Mouse (Mus musculus) mammary gland, adult 2 months (tissue): ENCODE data around the gene Stab2. TPM values are rescaled to one million over a fixed set of nuclear protein-coding genes. Genes with fewer than 3 reads are reported as not detected.

Source experiments
- polyA plus RNA-seq: library from polyadenylated mRNA; depleted of rRNA; stranded (reverse); fragments of >200 nt; gene quantifications from 2 replicates; pipeline ENCODE4 v1.2.3, GENCODE M21; 2012; ENCODE audit warnings: low replicate concordance; rRNA removed

Gene Stab2
- 8.3 and 12.6 TPM in 2 replicates for polyA plus RNA-seq

DNA sequence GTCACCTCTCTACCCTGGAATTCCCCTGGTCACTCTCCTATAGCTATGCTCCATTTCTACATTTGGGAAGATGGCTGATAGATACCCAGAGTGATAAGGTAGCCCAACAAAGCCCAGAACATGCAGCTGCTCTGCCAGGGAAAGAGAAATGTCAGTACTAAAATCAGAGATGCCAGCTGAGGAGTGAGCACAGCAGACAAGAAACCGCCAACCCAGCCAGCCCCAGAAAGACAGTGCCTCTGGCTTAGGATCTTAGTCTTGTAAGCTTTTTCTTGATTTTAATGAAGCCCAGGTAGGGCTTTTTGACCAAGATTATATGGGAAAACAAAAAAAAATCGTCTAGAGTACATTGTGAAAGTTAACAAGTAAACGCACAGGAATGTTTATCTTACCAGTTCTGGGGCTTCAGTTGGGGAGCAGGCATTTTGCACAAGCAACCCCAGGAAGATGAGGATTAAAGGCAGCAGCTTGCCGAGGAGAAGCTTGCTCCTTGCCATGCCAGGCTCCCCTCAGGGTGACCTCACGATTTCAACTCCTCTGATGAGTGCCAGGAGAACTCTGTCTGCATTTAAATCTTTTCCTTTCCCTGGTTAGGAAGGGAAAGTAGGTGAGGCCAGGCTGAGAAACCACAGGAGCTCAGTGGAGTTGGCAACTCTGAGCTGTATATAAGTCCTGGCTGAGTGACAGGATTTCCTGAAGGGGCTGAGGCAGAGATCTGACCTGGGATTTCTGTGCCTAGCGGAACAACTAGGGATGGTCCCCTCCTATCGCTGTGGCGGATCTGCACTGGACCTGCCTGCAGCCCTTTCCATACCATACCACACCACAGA is at the start of gene Stab2:
Gene Stab2 (minus strand): TSS at position 641 of the 830 bp plus-strand sequence.

Other genes with a start within 250 kb of the Stab2 start
- not detected in 2 replicates for gene Gm49358, start 244.1 kb downstream of the Stab2 start, polyA plus RNA-seq
- gene Nt5dc3, start 229.0 kb downstream of the Stab2 start, polyA plus RNA-seq = 6.1 and 11.8 TPM in 2 replicates
- gene 1700113H08Rik, start 50.0 kb upstream of the Stab2 start, polyA plus RNA-seq = 0.33 TPM in 1 of 2 replicates, not detected in the other